Mouse (Mus musculus) large intestine, adult 2 months (tissue): ENCODE results near the gene Fancc. TPM values are rescaled to one million over a fixed set of nuclear protein-coding genes. Genes with fewer than 3 reads are reported as not detected.

ENCODE experiments used
- DNase-seq: peaks from one replicate; pipeline ENCODE4 v3.0.0-alpha.2; 2012; ENCODE audit warnings: low read depth, low spot score
- WGBS: fragments of 180-500 bp; shearing (Covaris S2); methylation state at CpG from one replicate; pipeline ENCODE4 v1.1.7; 2018; 5-methylcytosine and 5-hydroxymethylcytosine counted together
- polyA plus RNA-seq: library from polyadenylated mRNA; depleted of rRNA; stranded (reverse); fragments of >200 nt; gene quantifications from 2 replicates; pipeline ENCODE4 v1.2.3, GENCODE M21; 2012

Gene Fancc
- polyA plus RNA-seq, 1 experiment: 6.2 TPM

DNA sequence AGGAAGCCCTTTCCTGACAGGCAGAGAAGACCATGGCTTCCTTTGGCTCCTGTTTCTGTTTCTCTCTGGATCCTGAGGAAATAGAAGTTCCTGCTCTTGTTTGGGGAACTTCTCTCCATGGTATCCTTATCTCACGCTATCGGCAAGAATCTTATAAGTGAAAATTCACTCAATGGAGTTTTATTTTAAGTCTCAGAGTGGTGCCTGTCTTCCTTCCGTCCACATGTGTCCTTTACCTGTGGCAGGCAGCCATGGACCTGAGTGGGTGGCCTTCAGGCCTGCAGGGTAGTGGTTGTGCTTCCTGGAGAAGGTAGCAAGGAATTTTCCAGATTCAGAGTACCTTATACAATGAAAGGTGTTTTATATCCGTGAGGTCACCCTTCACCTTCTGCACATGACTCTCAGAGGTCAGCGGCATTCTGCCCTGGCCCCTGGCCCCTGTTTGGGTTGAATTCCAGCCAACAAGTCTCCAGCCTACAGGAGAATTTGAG, 218.9 kb downstream of the Fancc start:
- WGBS: 7% methylated on average over 5 of the region's 5 CpGs

DNA sequence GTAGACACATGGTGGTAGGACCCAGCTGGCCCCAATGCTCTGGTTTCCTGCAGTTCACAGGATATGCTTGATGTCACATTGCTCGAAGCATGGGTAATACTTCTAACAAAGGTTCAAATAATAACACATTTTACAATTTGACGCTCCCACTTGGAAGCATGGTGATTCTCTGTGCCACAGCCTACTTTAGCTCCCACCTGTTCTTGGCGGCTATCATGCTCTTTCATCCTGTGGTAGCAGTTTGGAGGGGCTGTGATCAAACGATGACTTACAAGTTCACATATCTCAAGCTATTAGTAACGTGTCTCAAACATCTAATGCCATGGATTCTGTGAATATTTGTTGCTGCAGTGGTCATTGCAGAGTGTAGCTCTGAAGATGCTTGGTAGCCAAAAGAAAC, 219.8 kb downstream of the Fancc start:
- WGBS: 13% methylated on average over 5 of the region's 5 CpGs

More for the DNA sequence above, 218.9 kb downstream of the Fancc start:
- DNase-seq: no peak

GRCm38 (mm10) chr13:63276389-63276788, 220.7 kb downstream of the Fancc start:
- 23% methylated on average over 4 of the region's 4 CpGs for WGBS

More for the DNA sequence above, 219.8 kb downstream of the Fancc start:
- DNase-seq: no peak

GRCm38 (mm10) chr13:63274488-63275166, 222.5 kb downstream of the Fancc start:
- DNase-seq: no peak
- WGBS: 17% methylated on average over 10 of the region's 10 CpGs

More at GRCm38 (mm10) chr13:63276389-63276788, 220.7 kb downstream of the Fancc start:
- DNase-seq: no peak

- WGBS: 11% methylated on average over 2 of the region's 2 CpGs
- DNase-seq: no peak
Measured at GRCm38 (mm10) chr13:63273859-63274258, 223.2 kb downstream of the Fancc start.

DNA sequence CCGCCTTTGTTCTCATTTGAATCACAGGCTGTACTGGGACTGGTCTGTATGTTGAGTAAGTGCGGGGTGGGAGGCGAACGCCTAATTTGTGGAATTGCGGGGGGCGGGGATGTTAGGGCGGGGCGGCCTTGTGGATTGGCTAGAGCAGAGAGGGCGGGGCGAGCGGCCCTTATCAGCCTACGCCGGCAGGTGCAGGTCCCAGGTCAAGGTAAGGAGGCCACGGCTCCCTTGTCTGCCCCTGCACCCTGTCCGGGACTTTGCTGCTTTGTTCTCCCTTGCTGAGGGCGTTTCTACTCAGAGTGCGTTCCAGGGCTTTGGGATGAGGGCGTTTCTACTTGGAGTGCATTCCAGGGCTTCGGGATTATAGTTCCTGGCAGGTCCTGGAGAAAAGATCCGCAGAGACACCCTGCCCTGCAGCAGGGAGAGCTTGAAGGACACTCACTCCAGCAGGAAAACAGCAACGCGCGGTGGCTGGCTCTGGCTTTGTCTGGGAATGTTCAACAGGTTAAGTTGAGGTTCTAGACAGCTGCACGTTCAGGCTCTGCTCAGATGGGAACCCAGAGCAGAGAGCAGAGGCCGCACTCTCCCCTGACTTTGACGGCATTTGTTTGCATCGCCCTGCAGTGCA, 224.4 kb downstream of the Fancc start:
- 12% methylated on average over 27 of the region's 27 CpGs for WGBS
- peak; percentile 74 for DNase-seq

- no peak for DNase-seq
Measured at GRCm38 (mm10) chr13:63272017-63272601, 225.0 kb downstream of the Fancc start.

DNA sequence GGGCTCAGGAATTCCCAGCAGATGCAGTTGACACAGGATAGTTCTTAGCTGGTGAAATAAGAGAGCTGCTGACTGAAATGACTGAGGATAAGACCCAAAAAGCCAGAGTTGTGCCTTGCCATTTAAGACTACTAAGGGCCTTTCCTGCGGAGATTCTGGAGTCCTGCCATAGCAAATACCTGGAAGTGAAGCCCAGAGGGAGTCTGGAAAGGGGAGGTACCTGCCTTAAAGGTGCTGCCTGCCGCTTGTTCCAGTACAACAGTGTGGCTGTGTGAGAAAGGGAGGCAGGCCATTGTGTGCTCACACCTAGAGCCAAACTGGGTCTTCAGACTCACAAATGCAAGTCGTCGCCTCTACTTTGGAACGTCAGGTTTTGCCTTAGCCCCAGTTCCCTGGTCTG, 226.9 kb downstream of the Fancc start:
- DNase-seq: peak; percentile 70

More at GRCm38 (mm10) chr13:63272017-63272601, 225.0 kb downstream of the Fancc start:
- WGBS: 16% methylated on average over 16 of the region's 16 CpGs

GRCm38 (mm10) chr13:63268776-63269175, 228.3 kb downstream of the Fancc start:
- whole genome bisulfite sequencing: 29% methylated on average over 1 of the region's 1 CpGs
- DNase-seq: peak; percentile 64

More for the DNA sequence above, 226.9 kb downstream of the Fancc start:
- 30% methylated on average over 5 of the region's 5 CpGs for WGBS

DNA sequence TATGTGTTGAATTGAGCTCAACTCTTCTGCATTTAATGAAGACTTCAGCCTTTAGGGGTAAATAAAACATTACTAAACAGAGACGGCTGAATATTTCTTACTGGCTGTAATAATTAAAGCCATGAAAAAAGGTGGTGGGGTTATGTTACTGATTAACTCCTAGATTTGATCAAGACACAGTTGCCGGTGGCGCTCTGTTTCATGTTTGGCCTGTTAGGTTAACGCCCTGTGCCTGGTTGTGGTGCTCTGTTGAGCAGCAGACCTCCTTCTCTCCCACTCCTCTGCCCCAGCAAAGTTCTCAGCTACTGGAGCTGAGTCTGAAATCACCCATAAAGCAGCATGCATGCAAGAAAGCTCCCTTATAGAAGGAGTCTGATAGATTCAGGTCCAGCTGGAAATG, 228.7 kb downstream of the Fancc start:
- DNase-seq: no peak
- WGBS: 23% methylated on average over 4 of the region's 4 CpGs

GRCm38 (mm10) chr13:63262168-63262957, 234.7 kb downstream of the Fancc start:
- DNase-seq: no peak
- 61% methylated on average over 1 of the region's 1 CpGs for WGBS

DNA sequence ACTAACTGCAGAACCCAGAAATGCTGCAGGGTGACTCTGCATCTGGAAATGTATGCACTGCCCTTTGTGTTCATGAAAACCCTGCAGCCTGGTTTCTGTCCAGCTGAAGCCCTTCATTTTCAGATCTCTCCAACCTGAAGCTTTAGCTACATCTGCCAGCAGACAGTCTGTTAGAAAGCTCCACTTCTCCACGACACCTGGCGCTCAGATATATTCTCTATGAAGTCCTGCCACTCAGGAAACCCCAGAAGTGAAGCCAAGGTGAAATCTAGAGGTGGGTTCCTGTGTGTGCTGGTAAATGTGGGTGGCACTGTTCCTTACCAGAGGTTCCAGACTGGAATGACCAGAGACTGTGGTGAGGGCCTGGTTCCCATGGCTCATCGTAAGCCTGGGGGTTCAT, 235.4 kb downstream of the Fancc start:
- DNase-seq: no peak
- WGBS: 88% methylated on average over 3 of the region's 3 CpGs

DNA sequence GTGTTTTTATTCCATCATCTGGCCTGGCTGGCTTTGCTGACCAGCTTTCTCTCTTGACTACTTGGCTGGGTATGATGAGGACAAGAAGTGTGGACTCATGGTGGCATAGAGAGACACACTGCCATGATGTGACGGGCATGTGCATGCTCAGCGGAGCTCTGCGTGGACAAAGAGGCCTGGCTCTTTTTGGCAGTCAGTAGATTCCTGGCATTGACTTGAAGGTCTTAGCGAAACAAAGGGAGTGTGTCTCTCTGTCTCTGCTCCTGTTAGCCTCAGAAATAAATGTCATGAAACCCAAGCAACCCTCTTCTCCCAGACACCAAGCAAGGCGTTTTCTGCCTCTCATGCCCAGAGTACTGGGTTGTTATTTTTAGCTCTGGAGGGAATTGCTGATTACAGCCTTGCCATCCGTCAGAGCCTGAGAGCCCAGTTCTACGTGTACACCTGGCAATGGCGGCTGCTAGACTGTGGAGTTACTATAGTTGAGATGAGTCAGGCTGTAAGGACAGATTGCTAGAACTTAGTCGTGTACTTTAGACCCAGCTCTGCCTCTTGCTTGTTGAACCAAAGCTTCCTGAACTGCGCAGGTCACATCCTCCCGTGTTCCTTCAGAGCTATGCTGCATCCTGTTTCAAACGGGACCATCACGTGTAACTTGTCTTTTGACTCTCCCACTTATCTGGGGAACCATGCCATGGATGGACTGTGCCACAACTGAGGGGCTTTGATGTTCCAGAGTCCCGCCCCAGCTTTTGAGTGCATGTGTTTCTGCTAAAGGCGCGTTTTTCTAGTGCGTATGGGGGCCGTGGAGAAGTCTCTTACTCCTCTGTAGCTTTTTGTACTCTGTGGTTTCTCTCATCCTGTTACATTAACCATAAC, 236.1 kb downstream of the Fancc start:
- no peak for DNase-seq
- 35% methylated on average over 18 of the region's 18 CpGs for WGBS

- DNase-seq: no peak
- WGBS: 44% methylated on average over 4 of the region's 4 CpGs
Measured at GRCm38 (mm10) chr13:63260133-63260532, 236.9 kb downstream of the Fancc start.

DNA sequence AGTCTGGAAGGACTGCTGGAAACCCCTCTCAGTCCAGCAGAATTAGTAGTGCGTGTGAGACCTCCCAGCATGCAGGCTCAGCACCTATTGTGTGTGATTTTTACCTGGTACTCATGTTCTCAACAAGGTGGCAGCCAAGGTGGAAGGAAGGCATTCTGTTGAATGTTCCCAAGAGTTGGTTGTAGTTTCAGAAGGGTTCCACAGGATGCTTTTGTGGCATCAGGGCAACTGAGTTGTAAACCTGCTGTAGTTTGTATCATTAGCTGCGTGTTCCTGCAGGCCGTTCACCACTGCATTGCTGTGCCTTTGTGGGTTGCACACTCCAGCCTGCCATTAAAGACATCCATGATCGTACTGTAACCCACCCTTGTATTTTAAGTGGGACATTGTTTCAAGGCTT, 238.4 kb downstream of the Fancc start:
- no peak for DNase-seq
- WGBS: 64% methylated on average over 4 of the region's 4 CpGs

GRCm38 (mm10) chr13:63258167-63258582, 238.9 kb downstream of the Fancc start:
- 38% methylated on average over 6 of the region's 6 CpGs for WGBS
- no peak for DNase-seq

GRCm38 (mm10) chr13:63256807-63257206, 240.3 kb downstream of the Fancc start:
- 41% methylated on average over 7 of the region's 7 CpGs for WGBS
- DNase-seq: no peak

GRCm38 (mm10) chr13:63256146-63256545, 240.9 kb downstream of the Fancc start:
- WGBS: 43% methylated on average over 6 of the region's 6 CpGs

GRCm38 (mm10) chr13:63255519-63256011, 241.5 kb downstream of the Fancc start:
- WGBS: 45% methylated on average over 5 of the region's 5 CpGs
- DNase-seq: no peak

More at GRCm38 (mm10) chr13:63256146-63256545, 240.9 kb downstream of the Fancc start:
- DNase-seq: no peak
